Mouse (Mus musculus): ENCODE data around the gene Rin3. TPM values are rescaled to one million over a fixed set of nuclear protein-coding genes. Genes with fewer than 3 reads are reported as not detected.

The Rin3 gene
- polyA plus RNA-seq, 1 experiment from 2014 or later = 4.8 TPM

GRCm38 (mm10) chr12:102319150-102319549, 36.3 kb downstream of the Rin3 start:
- 44% methylated on average over 2 of the region's 2 CpGs for WGBS
- no peaks in the 10 kb centered on the region for H3K27me3 ChIP-seq (ENCODE audit: control insufficient read depth, insufficient read depth, low read length)
- no peaks in the 10 kb centered on the region for H3K9me3 ChIP-seq (ENCODE audit: control insufficient read depth, low read length)
- H3K27ac ChIP-seq (ENCODE audit: low read depth, low read length) = no peak overlapping the region
- DNase-seq (ENCODE audit: low spot score, missing footprints) (no peak), ATAC-seq (ENCODE audit: low FRiP score) (no peak)
- H3K4me2 ChIP-seq = no peak overlapping the region
- H3K36me3 ChIP-seq (ENCODE audit: control insufficient read depth, insufficient read depth, low read length) = no peaks in the 10 kb centered on the region
- H3K9ac ChIP-seq (ENCODE audit: low read length) = no peak overlapping the region
- no peaks in the 10 kb centered on the region for H3K4me1 ChIP-seq (ENCODE audit: control insufficient read depth, insufficient read depth, low read length)
- H3K4me3 ChIP-seq (ENCODE audit: low read depth, low read length) = no peak overlapping the region

GRCm38 (mm10) chr12:102319899-102320298, 37.1 kb downstream of the Rin3 start:
- ATAC-seq (ENCODE audit: low FRiP score) = no peak
- 83% methylated on average over 2 of the region's 2 CpGs for WGBS
- Histone ChIP-seq H3K4me2 (no peak overlapping the region), H3K27ac (ENCODE audit: low read depth, low read length) (no peak overlapping the region), H3K4me3 (ENCODE audit: low read depth, low read length) (no peak overlapping the region), H3K36me3 (ENCODE audit: control insufficient read depth, insufficient read depth, low read length) (no peaks in the 10 kb centered on the region), H3K4me1 (ENCODE audit: control insufficient read depth, insufficient read depth, low read length) (no peaks in the 10 kb centered on the region), H3K9me3 (ENCODE audit: control insufficient read depth, low read length) (no peaks in the 10 kb centered on the region), H3K9ac (ENCODE audit: low read length) (no peak overlapping the region), H3K27me3 (ENCODE audit: control insufficient read depth, insufficient read depth, low read length) (no peaks in the 10 kb centered on the region)
- DNase-seq (ENCODE audit: low spot score, missing footprints) = no peak

GRCm38 (mm10) chr12:102320322-102320721, 37.5 kb downstream of the Rin3 start:
- DNase-seq (ENCODE audit: low spot score, missing footprints) (no peak), ATAC-seq (ENCODE audit: low FRiP score) (no peak)
- Histone ChIP-seq H3K4me3 (ENCODE audit: low read depth, low read length) (no peak overlapping the region), H3K4me1 (ENCODE audit: control insufficient read depth, insufficient read depth, low read length) (no peaks in the 10 kb centered on the region), H3K4me2 (no peak overlapping the region), H3K27me3 (ENCODE audit: control insufficient read depth, insufficient read depth, low read length) (no peaks in the 10 kb centered on the region), H3K36me3 (ENCODE audit: control insufficient read depth, insufficient read depth, low read length) (no peaks in the 10 kb centered on the region), H3K27ac (ENCODE audit: low read depth, low read length) (no peak overlapping the region), H3K9me3 (ENCODE audit: control insufficient read depth, low read length) (no peaks in the 10 kb centered on the region), H3K9ac (ENCODE audit: low read length) (no peak overlapping the region)
- 61% methylated on average over 2 of the region's 2 CpGs for WGBS

GRCm38 (mm10) chr12:102321064-102321728, 38.3 kb downstream of the Rin3 start:
- no peaks in the 10 kb centered on the region for H3K36me3 ChIP-seq (ENCODE audit: control insufficient read depth, insufficient read depth, low read length)
- H3K27me3 ChIP-seq (ENCODE audit: control insufficient read depth, insufficient read depth, low read length) = no peaks in the 10 kb centered on the region
- WGBS = 90% methylated on average over 4 of the region's 4 CpGs
- no peak overlapping the region for H3K9ac ChIP-seq (ENCODE audit: low read length)
- no peaks in the 10 kb centered on the region for H3K9me3 ChIP-seq (ENCODE audit: control insufficient read depth, low read length)
- DNase-seq (ENCODE audit: low spot score, missing footprints) (no peak), ATAC-seq (ENCODE audit: low FRiP score) (no peak)
- no peak overlapping the region for H3K27ac ChIP-seq (ENCODE audit: low read depth, low read length)
- H3K4me3 ChIP-seq (ENCODE audit: low read depth, low read length) = no peak overlapping the region
- H3K4me1 ChIP-seq (ENCODE audit: control insufficient read depth, insufficient read depth, low read length) = no peaks in the 10 kb centered on the region
- no peak overlapping the region for H3K4me2 ChIP-seq

GRCm38 (mm10) chr12:102321855-102322254, 39.0 kb downstream of the Rin3 start:
- ATAC-seq (ENCODE audit: low FRiP score) = no peak

GRCm38 (mm10) chr12:102323392-102323791, 40.5 kb downstream of the Rin3 start:
- H3K9ac ChIP-seq (ENCODE audit: low read length) = no peak overlapping the region
- no peak for DNase-seq (ENCODE audit: low spot score, missing footprints)
- H3K27ac ChIP-seq (ENCODE audit: low read depth, low read length) = no peak overlapping the region
- H3K4me3 ChIP-seq (ENCODE audit: low read depth, low read length) = no peak overlapping the region
- no peak for ATAC-seq (ENCODE audit: low FRiP score)
- no peaks in the 10 kb centered on the region for H3K9me3 ChIP-seq (ENCODE audit: control insufficient read depth, low read length)
- no peaks in the 10 kb centered on the region for H3K4me1 ChIP-seq (ENCODE audit: control insufficient read depth, insufficient read depth, low read length)
- H3K27me3 ChIP-seq (ENCODE audit: control insufficient read depth, insufficient read depth, low read length) = no peaks in the 10 kb centered on the region
- WGBS = 90% methylated on average over 2 of the region's 2 CpGs
- H3K36me3 ChIP-seq (ENCODE audit: control insufficient read depth, insufficient read depth, low read length) = no peaks in the 10 kb centered on the region
- H3K4me2 ChIP-seq = no peak overlapping the region

More at GRCm38 (mm10) chr12:102321855-102322254, 39.0 kb downstream of the Rin3 start:
- Histone ChIP-seq H3K4me2 (no peak overlapping the region), H3K4me3 (ENCODE audit: low read depth, low read length) (no peak overlapping the region), H3K27me3 (ENCODE audit: control insufficient read depth, insufficient read depth, low read length) (no peaks in the 10 kb centered on the region), H3K9ac (ENCODE audit: low read length) (no peak overlapping the region), H3K9me3 (ENCODE audit: control insufficient read depth, low read length) (no peaks in the 10 kb centered on the region), H3K4me1 (ENCODE audit: control insufficient read depth, insufficient read depth, low read length) (no peaks in the 10 kb centered on the region), H3K36me3 (ENCODE audit: control insufficient read depth, insufficient read depth, low read length) (no peaks in the 10 kb centered on the region), H3K27ac (ENCODE audit: low read depth, low read length) (no peak overlapping the region)
- WGBS = 78% methylated on average over 5 of the region's 5 CpGs
- DNase-seq (ENCODE audit: low spot score, missing footprints) = no peak

GRCm38 (mm10) chr12:102324156-102324885, 41.5 kb downstream of the Rin3 start:
- Histone ChIP-seq H3K27ac (ENCODE audit: low read depth, low read length) (no peak overlapping the region), H3K4me2 (no peak overlapping the region), H3K4me1 (ENCODE audit: control insufficient read depth, insufficient read depth, low read length) (no peaks in the 10 kb centered on the region), H3K9me3 (ENCODE audit: control insufficient read depth, low read length) (no peaks in the 10 kb centered on the region), H3K4me3 (ENCODE audit: low read depth, low read length) (no peak overlapping the region), H3K9ac (ENCODE audit: low read length) (no peak overlapping the region), H3K36me3 (ENCODE audit: control insufficient read depth, insufficient read depth, low read length) (no peaks in the 10 kb centered on the region), H3K27me3 (ENCODE audit: control insufficient read depth, insufficient read depth, low read length) (no peaks in the 10 kb centered on the region)
- 84% methylated on average over 6 of the region's 6 CpGs for WGBS
- ATAC-seq (ENCODE audit: low FRiP score) = no peak
- no peak for DNase-seq (ENCODE audit: low spot score, missing footprints)

GRCm38 (mm10) chr12:102324886-102325220, 42.0 kb downstream of the Rin3 start:
- Histone ChIP-seq H3K4me2 (no peak overlapping the region), H3K4me1 (ENCODE audit: control insufficient read depth, insufficient read depth, low read length) (no peaks in the 10 kb centered on the region), H3K27me3 (ENCODE audit: control insufficient read depth, insufficient read depth, low read length) (no peaks in the 10 kb centered on the region), H3K36me3 (ENCODE audit: control insufficient read depth, insufficient read depth, low read length) (no peaks in the 10 kb centered on the region), H3K9me3 (ENCODE audit: control insufficient read depth, low read length) (no peaks in the 10 kb centered on the region), H3K4me3 (ENCODE audit: low read depth, low read length) (no peak overlapping the region), H3K27ac (ENCODE audit: low read depth, low read length) (no peak overlapping the region), H3K9ac (ENCODE audit: low read length) (no peak overlapping the region)
- no peak for ATAC-seq (ENCODE audit: low FRiP score)
- no peak for DNase-seq (ENCODE audit: low spot score, missing footprints)
- WGBS = 84% methylated on average over 2 of the region's 2 CpGs

GRCm38 (mm10) chr12:102326753-102327340, 44.0 kb downstream of the Rin3 start:
- Histone ChIP-seq H3K36me3 (ENCODE audit: control insufficient read depth, insufficient read depth, low read length) (no peaks in the 10 kb centered on the region), H3K4me2 (no peak overlapping the region), H3K27ac (ENCODE audit: low read depth, low read length) (no peak overlapping the region), H3K9me3 (ENCODE audit: control insufficient read depth, low read length) (no peaks in the 10 kb centered on the region), H3K4me3 (ENCODE audit: low read depth, low read length) (no peak overlapping the region), H3K4me1 (ENCODE audit: control insufficient read depth, insufficient read depth, low read length) (no peaks in the 10 kb centered on the region), H3K9ac (ENCODE audit: low read length) (no peak overlapping the region), H3K27me3 (ENCODE audit: control insufficient read depth, insufficient read depth, low read length) (no peaks in the 10 kb centered on the region)
- DNase-seq (ENCODE audit: low spot score, missing footprints) = no peak
- WGBS = 82% methylated on average over 2 of the region's 2 CpGs
- ATAC-seq (ENCODE audit: low FRiP score) = no peak

Data from midbrain, embryonic 11.5 days (tissue).